Mouse (Mus musculus) T-helper 1 cell (primary cell): ENCODE results near the gene Prkd2.

Source experiments
- in situ Hi-C: fragments of 300-600 bp; cut with MboI, MseI; formaldehyde crosslinking; loops from one replicate; pipeline ENCODE4 v1.15.1; 2025; ENCODE audit warnings: high pct_unique_total_duplicates

Gene Prkd2

DNA sequence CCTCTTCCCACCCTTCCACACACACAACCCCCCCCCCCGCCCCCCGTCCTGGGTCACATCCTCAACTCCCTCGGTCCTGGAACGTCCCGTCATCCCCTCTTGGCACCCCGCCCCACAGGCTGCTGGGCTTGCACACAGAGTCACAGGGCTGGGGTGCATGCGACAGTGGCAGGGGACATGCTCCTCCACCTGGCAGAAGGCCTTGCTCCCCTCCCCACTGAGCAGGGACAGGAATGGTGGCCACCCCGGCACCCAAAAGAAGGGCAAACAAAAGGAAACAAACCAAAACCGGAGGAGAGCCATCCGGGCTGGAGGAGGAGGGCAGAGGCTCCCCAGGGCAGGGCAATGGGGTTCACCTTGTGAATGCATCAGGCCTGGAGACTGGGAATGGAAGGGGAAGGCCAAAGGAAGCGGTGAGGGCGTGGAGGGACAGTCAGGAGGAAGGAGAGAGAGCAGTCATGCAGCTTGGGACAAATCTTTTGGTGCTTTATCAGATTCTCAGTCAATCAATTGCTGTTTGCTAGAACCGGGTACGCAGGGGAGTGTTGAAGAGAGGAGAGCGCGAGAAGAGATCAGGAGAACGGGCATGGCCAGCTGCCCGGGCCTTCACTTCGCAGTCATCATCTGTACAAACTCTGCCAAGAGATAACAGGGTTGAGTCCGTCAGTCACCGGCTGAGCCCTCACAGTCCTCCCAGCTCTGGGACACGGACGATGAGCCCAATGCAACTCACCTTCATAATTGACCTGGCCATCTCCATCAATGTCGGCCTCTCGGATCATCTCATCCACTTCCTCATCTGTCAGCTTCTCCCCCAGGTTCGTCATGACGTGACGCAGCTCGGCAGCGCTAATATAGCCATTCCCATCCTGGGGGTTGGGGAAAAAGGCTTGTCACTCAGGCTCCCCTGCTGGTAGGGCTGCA lies 73.9 kb downstream of the Prkd2 start:
- in situ Hi-C loops = no loop called here

GRCm38 (mm10) chr7:16917447-16917846 lies 74.7 kb downstream of the Prkd2 start:
- in situ Hi-C loops = no loop called here

GRCm38 (mm10) chr7:16918014-16918413 lies 75.3 kb downstream of the Prkd2 start:
- in situ Hi-C loops = no loop called here

- in situ Hi-C loops = no loop called here
These were observed 76.0 kb downstream of the Prkd2 start for GRCm38 (mm10) chr7:16918670-16919069.

DNA sequence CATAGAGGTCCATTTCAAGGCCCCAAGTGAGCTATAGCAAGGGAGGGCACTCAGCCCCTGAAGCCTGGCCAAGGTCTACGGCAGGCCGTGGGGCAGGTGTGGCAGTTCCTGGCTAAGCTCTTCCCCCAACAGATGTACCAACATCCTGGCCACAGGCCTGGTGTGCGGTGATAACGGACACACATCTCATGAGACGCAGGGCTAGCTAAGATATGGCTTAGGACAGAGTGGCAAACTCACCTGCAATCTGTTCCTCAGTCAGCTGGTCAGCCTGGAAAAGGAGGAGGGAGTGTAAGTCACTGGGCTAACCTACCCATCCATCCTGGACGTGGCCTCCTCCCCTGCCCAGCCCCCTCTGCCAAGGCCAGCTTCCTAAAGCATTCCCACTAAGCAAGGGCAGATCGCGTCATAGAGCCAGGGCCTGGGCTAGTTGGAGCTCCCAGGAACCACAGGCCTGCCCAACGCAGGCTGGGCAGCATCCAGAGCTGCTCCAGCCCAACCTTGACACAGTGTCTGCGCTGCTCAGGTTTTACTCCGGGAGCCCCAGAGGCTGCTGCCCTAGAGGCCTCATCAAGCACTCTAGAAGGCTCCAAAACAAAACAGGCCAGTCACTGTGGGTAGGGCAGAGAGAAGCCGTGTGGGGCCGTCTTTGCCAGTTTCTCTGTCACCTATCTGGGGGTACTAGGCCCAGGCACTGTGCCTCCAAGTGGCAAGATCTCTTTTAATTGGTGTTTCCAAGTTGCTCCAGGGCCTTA lies 76.9 kb downstream of the Prkd2 start:
- in situ Hi-C loops = no loop called here
